In the genomic region with DNA sequence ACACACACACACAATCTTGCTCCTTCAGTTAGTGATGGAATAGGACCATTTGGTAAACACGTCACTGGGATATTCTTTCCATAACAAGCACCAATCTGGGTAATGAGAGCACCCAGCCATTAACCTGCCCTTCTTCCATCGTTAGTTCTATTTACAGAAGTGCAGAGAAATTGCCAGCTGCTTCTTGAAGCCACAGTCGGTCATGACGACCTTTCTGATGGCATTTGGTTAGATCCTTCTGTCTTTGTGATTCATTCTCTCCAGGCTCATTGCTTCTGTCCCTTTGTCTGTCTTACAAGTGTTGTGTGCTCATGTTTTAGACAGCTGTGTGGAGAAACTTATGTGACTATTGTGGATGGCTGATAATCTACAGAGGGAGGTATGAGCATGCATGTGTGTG, we compare ENCODE assay signal across 17 mouse cellular contexts.
DNase-seq lines count a peak whose midpoint lies in the region; TF ChIP-seq lines count a peak whose summit lies in the region.
"Had no signal": no experiment of that assay in that cellular context is flagged by ENCODE, and none has a peak within 500 bp of the region (broad histone marks: within the 10 kb centered on the region; RNA-seq: fewer than 3 reads in every experiment).

No protein-coding gene starts in this region.

- DNase-seq in brain, adult 2 months (ENCODE audit: low read depth, low spot score): peak; percentile 37
- no peak for DNase-seq in kidney, adult 18-20 months
- no peak for DNase-seq in kidney, postnatal 36 days
- DNase-seq: adrenal gland, adult 2 months; adrenal gland, adult 8-10 months; adrenal gland, postnatal 10 days; adrenal gland, postnatal 14 days; adrenal gland, postnatal 25 days; adrenal gland, postnatal 36 days; B cell, adult 2 months; cerebellum, adult 11 months; cerebellum, adult 11-12 months; cerebellum, adult 18-20 months; cerebellum, adult 2 months had no signal

- no peak overlapping the region for H3K4me3 ChIP-seq in myocyte

- no peak for TF ChIP-seq POLR2A in myocyte (IDR thresholded peaks at IDR 0.05; ENCODE audit: insufficient read length, low read depth)

- no peaks in the 10 kb centered on the region for H3K79me2 ChIP-seq in myocyte (ENCODE audit: control insufficient read depth, insufficient read depth)

- H3K27me3 ChIP-seq in myocyte (ENCODE audit: control insufficient read depth, insufficient read depth, insufficient read length): no peaks in the 10 kb centered on the region
- H3K27me3 ChIP-seq: Patski had no signal

- no peaks in the 10 kb centered on the region for H3K36me3 ChIP-seq in myocyte (ENCODE audit: control insufficient read depth, insufficient read depth)
- H3K36me3 ChIP-seq: G1E had no signal

- no peak overlapping the region for H3ac ChIP-seq in myocyte (ENCODE audit: control insufficient read depth, insufficient read length)

- no peak overlapping the region for H3K4me2 ChIP-seq in myocyte (ENCODE audit: low read depth)

TF ChIP-seq in myocyte, 11 proteins besides CTCF, POLR2A, EP300 and RAD21:
- no peak for TF ChIP-seq POLR2AphosphoS2 (IDR thresholded peaks at IDR 0.05; ENCODE audit: insufficient read length, low read depth)
- TF ChIP-seq MAX (IDR thresholded peaks at IDR 0.05; ENCODE audit: low read depth): no peak
- no peak for TF ChIP-seq TCF3 (IDR thresholded peaks at IDR 0.05; ENCODE audit: insufficient read length, low read depth)
- no peak for TF ChIP-seq SRF (IDR thresholded peaks at IDR 0.05; ENCODE audit: control insufficient read depth, insufficient read length, low read depth)
- TF ChIP-seq TCF12 (IDR thresholded peaks at IDR 0.05; ENCODE audit: insufficient read depth, poor library complexity, severe bottlenecking): no peak
- peak in 1 of 3 experiments; percentile 90 for TF ChIP-seq MYOG (IDR thresholded peaks at IDR 0.05; ENCODE audit: control insufficient read depth in 1 of 3, insufficient read depth in 1 of 3, insufficient read length in 2 of 3, low read depth in 2 of 3)
- TF ChIP-seq E2F4 (IDR thresholded peaks at IDR 0.05; ENCODE audit: insufficient read depth): no peak
- TF ChIP-seq MYOD1 (IDR thresholded peaks at IDR 0.05; ENCODE audit: control insufficient read depth in 1 of 3, insufficient read length in 2 of 3, low read depth in 2 of 3): peak; percentile 23 to 91 (median 51)
- no peak for TF ChIP-seq REST (IDR thresholded peaks at IDR 0.05; ENCODE audit: insufficient read depth, insufficient read length)
- no peak for TF ChIP-seq CEBPB (IDR thresholded peaks at IDR 0.05; ENCODE audit: insufficient read depth, poor library complexity, severe bottlenecking)
- no peak for TF ChIP-seq USF1 (IDR thresholded peaks at IDR 0.05; ENCODE audit: low read depth)
